Mouse (Mus musculus): Measurements from ENCODE around the gene Abcg5. TPM values are rescaled to one million over a fixed set of nuclear protein-coding genes. Genes with fewer than 3 reads are reported as not detected.

The Abcg5 gene
- total RNA-seq, 2 experiments from 2014 or later, result not detected

DNA sequence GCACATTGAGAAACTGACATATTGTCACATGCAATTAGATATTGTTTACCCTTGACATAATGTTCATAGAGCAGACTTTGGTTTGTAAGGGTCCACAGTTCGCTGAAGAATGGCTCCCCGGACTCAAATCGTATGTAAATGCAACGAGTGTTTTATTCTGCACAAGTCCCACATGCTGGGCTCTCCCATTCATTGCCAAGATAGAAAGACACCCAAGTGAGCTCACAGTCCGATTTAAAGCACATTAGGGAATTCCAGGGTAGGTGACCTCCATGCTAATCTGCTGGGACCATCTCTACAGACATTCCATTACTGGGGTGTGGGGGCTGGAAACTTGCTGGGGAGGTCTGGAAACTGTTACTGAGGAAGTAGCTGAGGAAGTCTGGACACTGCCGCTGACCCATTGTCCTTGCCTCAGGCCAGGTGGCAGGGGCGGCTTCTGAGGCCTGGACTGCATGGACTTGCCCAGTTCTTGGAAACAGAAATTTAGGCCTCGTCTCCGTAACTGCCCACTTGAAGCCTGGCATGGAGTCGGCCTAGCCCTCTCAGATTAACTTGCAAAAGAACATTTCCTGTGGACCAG, 42.9 kb downstream of the Abcg5 start:
- no peak for TF ChIP-seq CTCF (IDR thresholded peaks at IDR 0.05)
- intact Hi-C loops (cut with DNase I), result loop anchor here (5.0 kb wide), 1 partner anchor 173 kb away; the partner anchor contains the start of gene Thada
- Histone ChIP-seq H3K27ac (no peak overlapping the region), H3K4me3 (no peak overlapping the region)
- no peak for DNase-seq (ENCODE audit: extremely low spot score in 1 of 2, low spot score in 2 of 2)

DNA sequence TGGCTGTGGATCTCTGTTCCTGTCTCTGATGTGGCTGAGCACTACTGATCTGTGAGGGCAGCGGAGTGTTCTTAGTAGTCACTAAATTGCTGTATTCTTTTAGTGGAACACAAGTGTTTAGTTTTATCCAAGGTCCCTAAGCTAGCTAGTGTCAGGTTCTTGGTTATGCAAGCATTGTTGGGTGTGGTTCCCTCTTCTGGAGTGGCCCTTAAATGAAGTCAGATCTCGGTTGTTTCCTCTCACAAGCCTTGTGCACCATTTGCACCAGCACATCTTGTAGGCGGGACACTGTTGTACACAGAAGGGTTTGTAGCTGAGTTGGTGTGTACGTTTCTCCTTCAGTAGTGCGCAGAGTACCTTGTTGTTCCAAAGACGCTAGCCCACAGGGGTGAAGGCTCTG, 44.8 kb downstream of the Abcg5 start:
- no peak for TF ChIP-seq CTCF (IDR thresholded peaks at IDR 0.05)
- Histone ChIP-seq H3K4me3 (no peak overlapping the region), H3K27ac (no peak overlapping the region)
- DNase-seq (ENCODE audit: extremely low spot score in 1 of 2, low spot score in 2 of 2), result no peak
- intact Hi-C loops (cut with DNase I), result no loop called here

DNA sequence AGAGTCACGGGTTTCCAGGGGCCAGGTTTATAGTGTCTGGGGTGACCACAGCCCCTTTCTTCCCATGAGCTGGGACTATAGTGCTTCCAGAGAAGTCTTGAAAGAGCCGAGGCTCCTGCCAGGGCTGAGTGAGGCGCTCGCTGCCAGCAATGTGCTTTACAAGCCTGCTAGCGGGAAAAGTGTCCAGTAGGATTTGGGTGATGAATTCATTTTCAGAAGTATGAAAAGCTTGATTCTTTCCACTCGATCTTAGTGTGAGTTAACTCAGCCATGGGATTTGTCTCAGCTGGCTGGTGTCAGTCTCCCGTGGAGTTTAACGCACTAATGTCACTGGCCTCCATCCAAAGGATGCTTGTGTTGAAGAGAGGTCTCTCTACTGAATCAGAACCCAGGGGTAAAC, 46.5 kb downstream of the Abcg5 start:
- no peak for TF ChIP-seq CTCF (IDR thresholded peaks at IDR 0.05)
- intact Hi-C loops (cut with DNase I), result no loop called here
- DNase-seq (ENCODE audit: extremely low spot score in 1 of 2, low spot score in 2 of 2), result no peak

DNA sequence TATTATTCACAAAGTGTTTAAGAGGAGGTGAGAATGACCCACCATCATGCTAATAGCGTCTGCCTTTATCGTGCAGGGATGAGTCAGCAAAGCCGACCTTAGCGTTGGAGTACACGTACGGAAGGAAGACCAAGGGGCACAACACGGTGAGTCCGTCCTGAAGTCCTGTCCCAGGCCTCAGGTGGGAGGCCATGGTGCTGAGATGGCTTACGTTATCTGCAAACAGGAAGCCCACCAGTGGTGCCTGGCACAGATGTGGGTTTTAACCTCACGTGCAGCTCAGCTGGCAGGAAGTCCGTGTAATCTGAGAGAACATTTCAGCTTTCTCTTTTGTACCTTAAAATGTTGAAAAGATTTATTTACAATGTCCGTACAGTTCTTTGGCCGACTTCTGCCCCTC, 49.4 kb downstream of the Abcg5 start:
- no peak for DNase-seq (ENCODE audit: extremely low spot score in 1 of 2, low spot score in 2 of 2)
- intact Hi-C loops (cut with DNase I), result no loop called here
- TF ChIP-seq CTCF (IDR thresholded peaks at IDR 0.05), result no peak
- Histone ChIP-seq H3K27ac (no peak overlapping the region), H3K4me3 (no peak overlapping the region)

More for the DNA sequence above, 46.5 kb downstream of the Abcg5 start:
- H3K4me3 ChIP-seq, result no peak overlapping the region
- no peak overlapping the region for H3K27ac ChIP-seq

DNA sequence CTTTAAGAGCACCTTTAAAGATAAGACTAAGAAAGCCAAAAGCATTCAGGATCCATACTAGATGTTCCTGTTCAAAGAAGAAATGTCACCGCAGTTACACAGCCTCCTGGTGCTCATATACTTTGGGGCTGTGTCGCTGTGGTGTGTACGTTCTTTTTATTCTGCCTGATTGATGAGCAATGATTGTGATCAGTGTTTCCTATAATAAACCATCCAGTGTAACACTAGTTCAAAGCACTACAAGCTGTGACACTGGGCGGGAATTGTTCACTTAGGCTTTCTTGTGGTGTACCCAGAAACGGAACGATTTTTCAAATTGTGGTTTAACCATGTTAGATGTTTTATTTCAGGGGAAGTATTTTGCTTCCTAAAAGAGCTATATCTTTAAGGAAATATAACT, 51.0 kb downstream of the Abcg5 start:
- Histone ChIP-seq H3K27ac (no peak overlapping the region), H3K4me3 (no peak overlapping the region)
- no peak for DNase-seq (ENCODE audit: extremely low spot score in 1 of 2, low spot score in 2 of 2)
- no peak for TF ChIP-seq CTCF (IDR thresholded peaks at IDR 0.05)
- intact Hi-C loops (cut with DNase I), result no loop called here

DNA sequence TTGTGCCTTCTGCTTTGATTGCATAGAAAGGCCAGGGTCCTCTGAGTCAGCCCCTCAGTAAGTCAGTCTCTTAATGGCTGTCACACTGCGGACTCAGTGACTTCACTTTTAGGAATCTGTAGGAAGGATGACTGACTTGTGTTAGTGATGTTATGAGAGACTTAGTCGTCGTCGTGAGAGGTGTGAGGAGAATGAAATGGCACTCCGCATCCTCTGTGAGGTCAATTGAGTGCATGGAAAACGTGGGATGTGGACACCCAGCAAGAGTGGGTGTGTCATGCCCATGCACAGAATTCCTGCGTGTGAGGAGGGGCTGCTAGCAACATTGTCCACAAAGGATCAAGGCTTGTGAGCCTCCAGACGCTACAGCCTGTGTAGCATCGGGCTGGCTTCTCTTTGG, 54.2 kb downstream of the Abcg5 start:
- intact Hi-C loops (cut with DNase I), result loop anchor here (5.0 kb wide), 1 partner anchor 161 kb away; the partner anchor contains the start of gene Thada
- no peak overlapping the region for H3K27ac ChIP-seq
- no peak overlapping the region for H3K4me3 ChIP-seq
- no peak for TF ChIP-seq CTCF (IDR thresholded peaks at IDR 0.05)
- no peak for DNase-seq (ENCODE audit: extremely low spot score in 1 of 2, low spot score in 2 of 2)

DNA sequence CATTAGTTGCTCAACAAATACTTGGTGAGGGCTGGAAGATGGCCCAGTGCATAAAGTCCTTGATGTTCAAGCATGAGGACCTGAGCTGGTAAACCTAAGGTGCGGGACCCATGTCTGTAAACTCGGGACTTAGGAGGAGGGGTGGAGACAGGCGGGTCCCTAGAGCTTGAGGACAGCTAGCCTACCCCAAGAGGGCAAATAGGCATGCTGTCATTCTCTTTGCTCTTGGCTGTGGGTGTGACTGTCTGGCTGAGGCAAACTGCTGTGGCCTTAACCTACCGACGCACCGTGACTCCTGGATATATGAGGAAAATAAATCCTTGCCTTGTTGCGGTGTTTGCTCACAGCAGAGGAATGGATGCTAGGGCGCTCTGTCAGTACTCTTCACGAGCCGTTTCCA, 55.1 kb downstream of the Abcg5 start:
- Histone ChIP-seq H3K27ac (no peak overlapping the region), H3K4me3 (no peak overlapping the region)
- DNase-seq (ENCODE audit: extremely low spot score in 1 of 2, low spot score in 2 of 2), result no peak
- no peak for TF ChIP-seq CTCF (IDR thresholded peaks at IDR 0.05)
- intact Hi-C loops (cut with DNase I), result loop anchor here (5.0 kb wide), 1 partner anchor 160 kb away; the partner anchor contains the start of gene Thada

DNA sequence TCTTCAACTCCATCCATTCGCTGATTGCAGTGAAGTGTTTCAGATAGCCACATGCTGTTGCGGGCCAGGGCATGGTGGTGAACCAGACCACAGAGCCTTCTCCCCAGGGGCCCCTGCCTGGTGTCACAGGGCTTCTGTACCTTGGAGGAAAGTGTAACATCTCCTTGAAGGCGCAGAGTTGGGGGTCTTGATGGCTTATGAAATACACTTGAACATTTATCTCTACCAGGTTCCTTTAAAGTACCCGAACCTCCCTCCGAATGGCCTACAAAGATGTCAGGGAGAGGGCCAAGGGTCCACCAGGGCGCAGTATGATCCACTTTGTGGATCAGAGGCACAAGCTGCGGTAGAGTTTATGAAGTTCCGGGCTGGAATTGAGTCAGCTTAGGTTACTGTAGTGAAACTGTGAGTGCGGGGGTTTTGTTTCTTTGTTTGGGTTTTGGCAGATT, 55.9 kb downstream of the Abcg5 start:
- Histone ChIP-seq H3K4me3 (peak overlapping the region; percentile 77), H3K27ac (no peak overlapping the region)
- no peak for DNase-seq (ENCODE audit: extremely low spot score in 1 of 2, low spot score in 2 of 2)
- no peak for TF ChIP-seq CTCF (IDR thresholded peaks at IDR 0.05)
- intact Hi-C loops (cut with DNase I), result loop anchor here (5.0 kb wide), 1 partner anchor 160 kb away; the partner anchor contains the start of gene Thada

DNA sequence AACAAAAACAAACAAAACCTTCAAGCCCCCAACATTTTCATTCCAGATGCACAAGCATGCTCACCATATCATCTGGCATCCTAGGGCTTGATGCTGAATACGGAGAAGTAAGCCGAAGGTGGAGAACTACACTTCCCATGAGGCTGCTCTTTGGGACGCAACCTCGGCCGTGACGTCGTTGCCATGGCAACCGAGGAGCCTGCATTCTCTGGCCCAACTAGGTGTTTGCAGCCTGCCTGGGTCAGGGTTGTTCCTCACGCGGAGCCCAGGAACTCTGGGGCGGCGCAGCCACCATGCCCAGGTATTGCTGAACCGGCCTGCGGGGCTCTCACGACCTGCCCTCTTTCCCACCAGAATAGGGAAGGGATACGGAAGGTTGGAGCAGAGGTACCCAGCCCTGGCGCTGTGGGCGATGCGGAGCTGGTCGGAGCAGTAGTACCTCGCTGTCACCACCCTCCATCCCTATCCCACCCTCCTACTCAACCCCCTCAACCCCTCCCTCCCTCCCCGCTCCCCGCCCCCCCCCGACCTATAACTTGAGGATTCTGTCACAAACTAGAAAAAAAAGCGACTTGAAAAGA, 56.4 kb downstream of the Abcg5 start, which contains the start of gene Dync2li1:
Gene Dync2li1, plus strand, starts transcription at position 221 of the 581 bp plus-strand sequence.
- TF ChIP-seq CTCF (IDR thresholded peaks at IDR 0.05), result no peak; the same call in 1 of the 2 replicates
- intact Hi-C loops (cut with DNase I), result loop anchor here (5.0 kb wide), 1 partner anchor 159 kb away; the partner anchor contains the start of gene Thada
- peak; percentile 89 to 90 for DNase-seq (ENCODE audit: extremely low spot score in 1 of 2, low spot score in 2 of 2)
- H3K4me3 ChIP-seq, result peak within 1 kb of the TSS; percentile 77
- peak within 1 kb of the TSS; percentile 85 for H3K27ac ChIP-seq

DNA sequence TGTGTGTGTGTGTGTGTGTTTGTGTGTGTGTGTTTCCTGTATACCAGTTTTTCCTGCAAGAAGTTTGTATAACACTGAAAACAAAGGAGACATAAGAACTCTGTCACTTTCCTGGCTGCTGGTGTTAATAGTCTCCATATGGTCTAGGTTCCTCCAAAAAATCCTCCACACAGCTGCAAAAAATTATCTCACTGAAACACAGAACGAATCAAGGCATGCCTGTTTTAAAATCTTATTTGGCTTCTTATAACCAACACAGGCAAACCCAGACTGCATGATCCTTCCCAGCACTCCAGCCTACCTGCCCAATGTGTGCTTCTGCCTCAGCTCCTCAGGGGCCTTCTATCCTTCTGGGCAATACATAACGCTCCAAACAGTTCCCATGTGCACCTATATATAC, 59.9 kb downstream of the Abcg5 start:
- no peak overlapping the region for H3K4me3 ChIP-seq
- H3K27ac ChIP-seq, result no peak overlapping the region
- no peak for DNase-seq (ENCODE audit: extremely low spot score in 1 of 2, low spot score in 2 of 2)
- no peak for TF ChIP-seq CTCF (IDR thresholded peaks at IDR 0.05)
- intact Hi-C loops (cut with DNase I), result no loop called here

DNA sequence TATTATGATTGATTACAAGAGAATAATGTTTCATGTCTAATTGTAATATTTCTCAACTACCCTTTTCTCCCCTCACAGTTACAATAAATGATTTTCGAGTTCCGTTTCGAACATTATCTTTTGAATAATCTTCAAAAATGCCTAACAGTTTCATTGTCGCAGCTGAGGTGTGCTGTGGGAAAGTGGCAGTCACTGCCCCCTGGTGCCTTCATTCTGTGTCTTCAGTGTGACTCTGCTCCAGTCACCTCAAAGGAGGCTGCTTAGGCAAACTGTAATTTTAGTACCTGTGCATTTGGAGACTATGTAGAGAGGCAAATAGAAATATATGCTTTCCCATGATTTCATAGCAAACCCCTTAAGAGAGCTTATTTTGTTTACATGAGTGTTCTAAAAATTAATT, 60.8 kb downstream of the Abcg5 start:
- no peak overlapping the region for H3K4me3 ChIP-seq
- no peak overlapping the region for H3K27ac ChIP-seq
- peak; percentile 13 for TF ChIP-seq CTCF (IDR thresholded peaks at IDR 0.05)
- DNase-seq (ENCODE audit: extremely low spot score in 1 of 2, low spot score in 2 of 2), result no peak
- intact Hi-C loops (cut with DNase I), result no loop called here

DNA sequence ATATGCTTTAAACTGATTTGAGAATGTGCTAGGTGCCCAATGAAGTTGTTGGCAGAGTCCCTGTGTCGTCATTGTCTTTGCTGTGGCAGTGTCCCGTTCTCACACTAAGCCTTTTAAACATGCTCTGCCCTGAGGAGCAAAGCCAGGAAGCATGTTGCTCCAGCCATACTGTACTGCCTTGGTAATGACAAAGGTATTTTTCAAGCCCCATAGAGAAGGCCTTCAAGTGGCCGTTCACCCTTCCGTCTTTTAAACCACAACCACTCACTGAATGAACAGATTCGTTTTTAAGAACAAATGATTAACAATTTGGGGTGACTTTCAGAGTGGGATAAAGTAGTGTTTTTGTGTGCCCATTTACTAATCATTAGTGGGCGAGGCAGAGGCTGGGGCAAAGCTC, 61.6 kb downstream of the Abcg5 start:
- H3K4me3 ChIP-seq, result no peak overlapping the region
- TF ChIP-seq CTCF (IDR thresholded peaks at IDR 0.05), result no peak
- H3K27ac ChIP-seq, result no peak overlapping the region
- intact Hi-C loops (cut with DNase I), result no loop called here
- DNase-seq (ENCODE audit: extremely low spot score in 1 of 2, low spot score in 2 of 2), result no peak

DNA sequence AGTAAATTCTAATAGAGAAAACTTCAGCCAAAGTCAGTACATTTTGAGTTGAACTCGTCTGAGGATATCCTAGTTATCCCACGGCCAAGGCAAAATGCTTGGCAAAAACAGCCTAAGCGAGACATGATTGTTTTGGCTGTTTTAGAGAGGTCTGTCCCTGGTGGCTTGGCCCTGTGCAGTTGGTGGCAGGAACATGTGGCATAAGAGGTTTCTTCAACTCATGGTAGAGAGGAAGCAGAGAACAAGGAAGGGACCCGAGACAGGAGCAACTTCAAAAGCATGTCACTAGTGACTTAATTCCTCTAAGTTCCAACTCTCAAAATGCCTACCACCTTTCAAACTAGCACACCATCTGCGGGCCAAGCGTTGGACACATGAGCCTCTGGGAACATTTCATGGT, 62.2 kb downstream of the Abcg5 start:
- DNase-seq (ENCODE audit: extremely low spot score in 1 of 2, low spot score in 2 of 2), result no peak
- H3K4me3 ChIP-seq, result no peak overlapping the region
- TF ChIP-seq CTCF (IDR thresholded peaks at IDR 0.05), result no peak
- intact Hi-C loops (cut with DNase I), result no loop called here
- no peak overlapping the region for H3K27ac ChIP-seq

Measured in left cerebral cortex, adult 2 months (tissue).